Mouse (Mus musculus): ENCODE measurements around the gene Stxbp6.
A peak's percentile ranks its signal among the peaks of the same experiment; 100 is the strongest.

Stxbp6 gene

GRCm38 (mm10) chr12:44918929-44919328, 155.6 kb downstream of the Stxbp6 start:
- no peak for DNase-seq (ENCODE audit: low spot score in 2 of 2)

- no peak for DNase-seq (ENCODE audit: low spot score in 2 of 2)
These were observed 160.7 kb downstream of the Stxbp6 start for GRCm38 (mm10) chr12:44913854-44914253.

GRCm38 (mm10) chr12:44908028-44908702, 166.3 kb downstream of the Stxbp6 start:
- no peak for DNase-seq (ENCODE audit: low spot score in 2 of 2)

- no peak for DNase-seq (ENCODE audit: low spot score in 2 of 2)
These were observed 168.5 kb downstream of the Stxbp6 start for GRCm38 (mm10) chr12:44906001-44906400.

GRCm38 (mm10) chr12:44903205-44903732, 171.2 kb downstream of the Stxbp6 start:
- no peak for DNase-seq (ENCODE audit: low spot score in 2 of 2)

GRCm38 (mm10) chr12:44899173-44899870, 175.2 kb downstream of the Stxbp6 start:
- no peak for DNase-seq (ENCODE audit: low spot score in 2 of 2)

- DNase-seq (ENCODE audit: low spot score in 2 of 2) = no peak
These were observed 178.0 kb downstream of the Stxbp6 start for GRCm38 (mm10) chr12:44896460-44896859.

- no peak for DNase-seq (ENCODE audit: low spot score in 2 of 2)
These were observed 184.7 kb downstream of the Stxbp6 start for GRCm38 (mm10) chr12:44889677-44890393.

GRCm38 (mm10) chr12:44886826-44887225, 187.7 kb downstream of the Stxbp6 start:
- no peak for DNase-seq (ENCODE audit: low spot score in 2 of 2)

- no peak for DNase-seq (ENCODE audit: low spot score in 2 of 2)
These were observed 201.8 kb downstream of the Stxbp6 start for GRCm38 (mm10) chr12:44872697-44873096.

- no peak for DNase-seq (ENCODE audit: low spot score in 2 of 2)
These were observed 209.1 kb downstream of the Stxbp6 start for GRCm38 (mm10) chr12:44865442-44865841.

- no peak for DNase-seq (ENCODE audit: low spot score in 2 of 2)
These were observed 215.1 kb downstream of the Stxbp6 start for GRCm38 (mm10) chr12:44859454-44859853.

GRCm38 (mm10) chr12:44858110-44858885, 216.2 kb downstream of the Stxbp6 start:
- peak; percentile 38 to 45 for DNase-seq (ENCODE audit: low spot score in 2 of 2)

- DNase-seq (ENCODE audit: low spot score in 2 of 2) = no peak
These were observed 222.5 kb downstream of the Stxbp6 start for GRCm38 (mm10) chr12:44852024-44852423.

GRCm38 (mm10) chr12:44850516-44850915, 224.0 kb downstream of the Stxbp6 start:
- no peak for DNase-seq (ENCODE audit: low spot score in 2 of 2)

GRCm38 (mm10) chr12:44848483-44849221, 225.9 kb downstream of the Stxbp6 start:
- DNase-seq (ENCODE audit: low spot score in 2 of 2) = peak; percentile 43 to 55

GRCm38 (mm10) chr12:44840585-44840984, 233.9 kb downstream of the Stxbp6 start:
- no peak for DNase-seq (ENCODE audit: low spot score in 2 of 2)

- no peak for DNase-seq (ENCODE audit: low spot score in 2 of 2)
These were observed 234.7 kb downstream of the Stxbp6 start for GRCm38 (mm10) chr12:44839594-44840373.

GRCm38 (mm10) chr12:44835879-44836467, 238.5 kb downstream of the Stxbp6 start:
- no peak for DNase-seq (ENCODE audit: low spot score in 2 of 2)

GRCm38 (mm10) chr12:44811895-44812294, 262.6 kb downstream of the Stxbp6 start:
- no peak for DNase-seq (ENCODE audit: low spot score in 2 of 2)
